Mouse (Mus musculus): ENCODE results near the gene Trarg1.

DNA sequence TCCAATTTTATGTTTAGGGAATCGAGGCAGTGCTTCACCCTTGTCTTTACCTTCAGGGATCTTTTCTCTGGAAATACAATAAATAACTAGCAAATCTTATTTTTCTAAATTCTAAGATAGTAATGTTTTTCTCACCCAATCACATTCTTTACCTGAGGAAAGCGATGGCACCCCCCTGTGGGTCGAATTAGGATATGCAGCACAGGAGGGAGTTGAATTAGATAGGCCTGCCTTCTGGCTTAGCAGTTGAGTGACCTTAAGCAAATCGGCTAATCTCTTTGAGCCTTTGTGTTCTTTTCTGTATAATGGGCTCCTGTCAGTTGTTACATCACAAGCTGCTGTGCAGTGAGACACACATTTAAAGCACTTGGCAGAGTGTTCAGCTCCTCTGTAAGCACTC is 4.9 kb upstream of the Trarg1 start:
- TF ChIP-seq CTCF (IDR thresholded peaks at IDR 0.05; ENCODE audit: low read depth), result no peak; the same call in 1 of the 2 replicates
- no peak for TF ChIP-seq EP300 (IDR thresholded peaks at IDR 0.05; ENCODE audit: low read depth)
